Mouse (Mus musculus) C2C12 (cell line): ENCODE measurements around the gene Trim10.

ENCODE experiments used
- CTCF ChIP-seq: IDR thresholded peaks from one replicate; pipeline ENCODE4 v1.5.1; 2011; ENCODE audit not compliant: control insufficient read depth, insufficient read depth, insufficient read length
- FOSL1 ChIP-seq: IDR thresholded peaks from one replicate; pipeline ENCODE4 v1.8.0; 2011; ENCODE audit warnings: mild to moderate bottlenecking, low read length; ENCODE audit not compliant: poor library complexity, insufficient read depth, severe bottlenecking
- MAX ChIP-seq: IDR thresholded peaks from one replicate; pipeline ENCODE4 v1.6.1; 2011; ENCODE audit warnings: mild to moderate bottlenecking, control low read depth
- MYOD1 ChIP-seq: IDR thresholded peaks from one replicate; pipeline ENCODE4 v1.6.1; 2011; ENCODE audit warnings: low read depth; ENCODE audit not compliant: control insufficient read depth, insufficient read length
- USF1 ChIP-seq: IDR thresholded peaks from one replicate; pipeline ENCODE4 v1.6.1; 2011; ENCODE audit warnings: low read depth, mild to moderate bottlenecking, control low read depth, moderate library complexity

DNA sequence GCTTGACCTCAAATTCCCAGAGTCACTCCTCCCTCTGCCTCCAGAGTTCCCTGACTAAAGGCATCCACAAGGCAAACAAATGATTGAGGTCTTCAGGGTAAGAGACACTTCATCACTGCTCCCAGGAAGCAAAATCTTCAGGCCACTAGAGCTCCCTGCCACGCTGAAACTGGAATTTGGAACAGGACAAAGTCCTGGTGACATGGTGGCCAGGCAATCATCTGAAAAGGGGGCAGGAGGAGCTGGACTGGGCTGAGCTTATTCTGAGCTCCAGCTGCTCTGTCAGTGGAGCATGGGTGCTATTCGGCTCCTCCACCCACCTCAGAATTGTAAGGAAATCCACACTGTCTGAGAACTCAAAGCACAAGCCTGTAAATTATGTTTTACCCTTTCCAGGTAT, 42.7 kb downstream of the Trim10 start:
- no peak for TF ChIP-seq CTCF
- no peak for TF ChIP-seq MYOD1
- no peak for TF ChIP-seq FOSL1
- TF ChIP-seq MAX, result no peak
- no peak for TF ChIP-seq USF1
